Mouse (Mus musculus) thymus, postnatal 10 days (tissue): ENCODE data around the gene Nxpe5.

Experiments used
- DNase-seq, 2 experiments: peaks; one replicate each; pipeline ENCODE4 v3.0.0; 2021; ENCODE audit warnings: low spot score in 2 of 2

The Nxpe5 gene

GRCm38 (mm10) chr5:138251144-138251543 lies 25.4 kb downstream of the Nxpe5 start:
- DNase-seq = no peak

GRCm38 (mm10) chr5:138253061-138253460 lies 27.4 kb downstream of the Nxpe5 start:
- no peak for DNase-seq

- DNase-seq = peak; percentile 87 to 88
Observed at GRCm38 (mm10) chr5:138255353-138256093, 29.8 kb downstream of the Nxpe5 start, which contains the start of gene Lamtor4. TSS of gene Lamtor4 (plus strand) at chr5:138255482.

DNA sequence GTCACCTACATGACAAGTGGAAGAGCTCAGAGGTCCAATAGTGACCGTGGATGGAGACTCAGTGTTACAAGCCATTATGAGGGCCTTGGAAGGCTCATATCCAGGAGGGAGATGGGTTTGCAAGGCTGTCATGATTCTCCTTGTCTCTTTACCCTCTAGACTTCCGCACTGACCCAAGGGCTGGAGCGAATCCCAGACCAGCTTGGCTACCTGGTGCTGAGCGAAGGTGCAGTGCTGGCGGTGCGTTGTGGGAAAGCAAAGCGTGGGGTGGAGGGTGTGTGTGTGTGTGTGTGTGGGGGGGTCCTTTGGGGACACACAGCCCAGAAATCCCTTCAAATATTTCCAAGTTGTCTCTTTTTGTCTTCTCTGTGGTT lies 30.4 kb downstream of the Nxpe5 start:
- DNase-seq = no peak

DNA sequence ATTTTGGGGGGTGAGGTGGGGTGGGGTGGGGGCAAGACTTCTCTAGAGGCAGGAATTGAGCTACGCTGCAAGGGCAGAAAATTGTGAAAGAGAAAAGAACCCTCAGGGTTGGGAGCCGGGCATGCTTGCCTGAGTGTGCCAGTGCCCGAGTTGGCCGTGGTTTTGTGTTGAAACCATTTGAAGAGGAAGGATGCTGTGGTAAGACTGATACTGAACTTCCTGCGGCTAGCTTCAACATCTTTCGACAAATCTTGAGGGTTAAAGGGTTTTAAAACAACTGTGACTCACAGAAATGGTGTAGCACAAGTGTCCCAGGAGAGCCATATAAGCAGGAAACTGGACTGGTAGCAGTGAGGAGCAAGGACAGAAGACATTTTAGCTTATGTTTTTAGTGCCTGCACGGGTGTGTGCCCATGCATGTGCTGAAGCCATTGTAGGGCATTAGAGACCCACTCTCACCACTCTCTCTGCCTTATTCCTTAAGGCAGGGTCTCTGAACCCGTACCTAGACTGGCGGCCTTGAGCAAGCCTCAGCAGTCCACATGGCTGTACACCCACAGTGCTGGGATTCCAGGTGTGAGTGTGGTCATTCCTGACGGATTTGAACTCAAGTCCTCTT lies 31.4 kb downstream of the Nxpe5 start:
- no peak for DNase-seq

- DNase-seq = no peak
Observed at GRCm38 (mm10) chr5:138257585-138257978, 31.9 kb downstream of the Nxpe5 start.

- DNase-seq = no peak
Observed at GRCm38 (mm10) chr5:138258078-138258477, 32.4 kb downstream of the Nxpe5 start.

DNA sequence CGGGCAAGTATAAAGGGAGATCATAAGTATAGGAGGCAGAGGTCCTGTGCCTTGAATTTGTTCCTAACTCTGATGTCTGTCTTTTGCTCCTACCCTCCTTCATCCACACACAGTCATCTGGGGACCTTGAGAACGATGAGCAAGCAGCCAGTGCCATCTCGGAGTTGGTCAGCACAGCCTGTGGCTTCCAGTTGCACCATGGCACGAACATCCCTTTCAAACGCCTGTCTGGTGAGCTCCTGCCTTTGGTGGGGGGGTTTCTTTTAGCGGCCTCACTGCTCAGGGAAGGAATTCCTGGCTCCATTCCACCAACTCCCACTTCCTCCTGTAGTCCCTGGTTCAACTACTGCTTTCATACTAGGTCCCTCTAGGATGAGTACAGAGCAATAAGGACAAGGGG lies 32.8 kb downstream of the Nxpe5 start:
- DNase-seq = no peak

DNA sequence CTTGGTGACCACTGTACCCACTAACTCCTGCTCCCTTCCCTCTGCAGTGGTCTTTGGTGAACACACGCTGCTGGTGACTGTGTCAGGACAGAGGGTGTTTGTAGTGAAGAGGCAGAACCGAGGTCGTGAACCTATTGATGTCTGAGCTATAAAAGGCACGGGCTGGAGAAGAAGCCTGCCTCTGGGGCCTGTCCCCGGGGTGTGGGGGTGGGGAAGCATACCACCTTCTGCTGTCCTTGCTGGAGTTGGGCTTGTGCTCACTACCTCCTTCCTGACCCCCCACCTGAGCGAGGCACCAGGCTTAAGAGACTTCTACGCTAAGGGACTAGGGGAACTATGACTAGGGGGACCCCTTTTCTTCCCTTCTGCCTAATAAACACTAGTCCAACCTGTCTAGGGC lies 33.3 kb downstream of the Nxpe5 start:
- no peak for DNase-seq

GRCm38 (mm10) chr5:138260051-138260450 lies 34.4 kb downstream of the Nxpe5 start:
- DNase-seq = no peak

GRCm38 (mm10) chr5:138260834-138261233 lies 35.1 kb downstream of the Nxpe5 start:
- DNase-seq = no peak

GRCm38 (mm10) chr5:138262001-138262400 lies 36.3 kb downstream of the Nxpe5 start:
- DNase-seq = no peak

GRCm38 (mm10) chr5:138262582-138263240 lies 37.0 kb downstream of the Nxpe5 start:
- DNase-seq = no peak

DNA sequence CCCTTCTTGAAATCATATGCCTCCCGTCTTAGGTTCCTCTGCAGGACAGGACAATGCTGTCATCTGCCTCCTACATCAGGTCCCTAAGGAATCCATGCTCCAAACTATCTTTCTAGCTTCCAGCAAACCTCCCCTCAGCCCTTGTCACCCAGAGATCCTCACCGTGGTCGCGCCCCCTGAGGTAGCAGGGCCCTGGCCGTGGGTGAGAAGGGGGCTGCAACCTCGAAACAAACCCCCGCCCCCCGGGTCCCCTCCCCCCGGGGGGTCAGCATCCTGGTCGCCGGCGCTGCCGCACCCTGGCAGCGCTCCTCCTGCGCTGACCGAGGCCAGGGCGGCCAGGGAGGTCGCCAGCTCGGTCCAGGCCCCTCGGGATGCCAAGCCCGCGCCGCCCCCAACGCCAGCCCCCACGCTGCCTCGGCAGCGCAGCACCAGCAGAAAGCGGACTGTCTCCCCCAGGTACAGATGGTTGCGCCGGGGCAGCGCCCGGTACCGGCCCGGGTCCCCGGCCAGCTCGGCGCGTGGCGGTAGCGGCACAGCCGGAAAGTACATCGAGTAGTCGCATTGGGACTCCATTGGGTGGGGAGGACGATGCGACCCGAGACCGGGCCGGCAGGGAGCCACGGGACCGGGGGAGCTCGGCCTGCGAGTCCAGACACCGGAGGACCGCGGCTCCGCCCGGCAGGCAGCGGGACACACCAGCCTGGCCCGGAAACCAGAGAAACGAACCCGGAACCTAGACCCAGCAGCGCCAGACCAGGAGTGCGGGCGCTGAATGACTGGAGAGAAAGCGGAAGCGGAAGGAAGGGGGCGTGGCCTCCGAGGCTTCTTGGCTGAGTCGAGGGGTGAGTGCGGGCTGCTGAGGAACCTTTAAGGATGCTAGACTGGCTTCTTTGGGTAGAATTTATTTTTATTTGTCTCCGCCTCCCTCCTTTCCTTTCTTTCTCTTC lies 37.8 kb downstream of the Nxpe5 start, which contains the start of gene BC037034:
Gene BC037034 (minus strand): TSS at position 774 of the 947 bp plus-strand sequence.
- DNase-seq = peak; percentile 84 to 91

GRCm38 (mm10) chr5:138264207-138264578 lies 38.5 kb downstream of the Nxpe5 start:
- DNase-seq = no peak

DNA sequence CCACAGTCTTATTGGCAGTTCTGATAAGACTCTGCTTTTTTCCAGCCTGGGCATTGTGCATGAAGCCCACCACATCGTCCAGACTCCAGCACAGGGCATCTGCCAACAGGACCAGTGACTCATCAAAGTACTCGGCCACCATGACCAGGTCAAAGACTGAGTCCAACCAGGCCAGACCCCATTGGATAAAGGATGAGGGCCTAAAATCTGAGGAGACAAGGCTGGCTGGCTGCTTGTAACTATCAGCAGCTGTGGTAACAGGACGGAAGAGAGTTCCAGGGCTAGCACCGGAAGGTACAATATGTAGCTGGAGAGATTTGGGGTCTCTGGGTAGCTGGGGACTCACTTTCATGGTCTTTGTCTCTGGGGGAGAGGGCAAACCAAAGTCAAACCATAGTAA lies 40.0 kb downstream of the Nxpe5 start:
- no peak for DNase-seq

DNA sequence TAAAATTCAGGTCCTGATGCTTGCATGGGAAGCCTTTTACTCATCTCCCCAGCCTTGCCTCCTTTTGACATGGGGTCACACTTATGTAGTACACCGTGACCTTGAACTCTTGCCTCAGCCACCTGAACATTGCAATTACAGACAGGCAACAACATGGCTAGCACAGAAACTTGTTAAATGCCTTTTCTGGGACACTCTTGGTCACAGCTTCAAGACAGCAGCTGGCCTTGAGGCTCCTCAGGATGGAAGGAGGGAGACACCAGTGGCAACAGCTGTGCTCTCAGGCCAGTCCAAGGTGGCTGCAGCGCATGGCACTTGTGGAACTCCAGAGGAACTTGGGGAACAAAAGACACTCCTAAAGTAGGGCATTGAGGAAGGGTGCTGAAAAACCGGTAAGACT lies 41.4 kb downstream of the Nxpe5 start:
- no peak for DNase-seq

DNA sequence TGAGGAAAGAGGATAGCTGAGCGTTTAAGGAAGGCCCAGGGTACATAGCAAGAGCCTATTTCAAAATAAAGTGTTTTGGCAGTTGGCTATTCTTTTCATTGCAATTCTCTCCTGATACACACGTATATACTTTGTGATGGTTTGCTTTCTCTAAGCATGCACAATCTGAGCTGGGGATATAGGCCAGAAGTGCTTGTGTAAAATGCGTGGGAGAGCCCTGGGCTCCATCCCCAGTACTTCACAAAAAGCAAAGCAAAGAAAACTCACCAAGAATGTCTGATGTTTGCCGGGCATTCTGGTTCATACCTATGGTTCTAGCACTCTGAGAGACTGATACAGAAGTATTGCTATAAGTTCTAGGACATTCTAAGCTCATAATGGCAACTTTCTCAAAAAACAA lies 43.3 kb downstream of the Nxpe5 start:
- DNase-seq = no peak

DNA sequence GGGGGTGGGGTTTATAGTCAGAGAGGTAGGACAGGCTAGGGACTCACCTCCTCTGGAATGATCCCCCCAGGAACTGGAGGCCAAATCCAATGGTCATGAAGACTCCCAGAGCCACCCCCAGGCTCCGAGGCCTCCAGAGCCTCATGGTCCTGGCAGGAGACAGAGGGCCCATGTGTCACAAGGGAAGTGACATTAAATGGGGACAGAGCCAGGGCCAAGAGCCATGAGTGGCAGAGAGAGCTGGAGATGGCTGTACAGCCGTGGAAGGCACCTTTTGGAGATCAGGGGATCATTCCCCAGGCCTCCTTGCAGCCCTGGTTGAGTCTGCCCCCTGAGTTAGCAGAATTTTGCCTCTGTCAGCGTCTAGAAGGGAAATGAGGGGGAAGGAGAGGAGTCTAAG lies 45.5 kb downstream of the Nxpe5 start:
- DNase-seq = no peak

DNA sequence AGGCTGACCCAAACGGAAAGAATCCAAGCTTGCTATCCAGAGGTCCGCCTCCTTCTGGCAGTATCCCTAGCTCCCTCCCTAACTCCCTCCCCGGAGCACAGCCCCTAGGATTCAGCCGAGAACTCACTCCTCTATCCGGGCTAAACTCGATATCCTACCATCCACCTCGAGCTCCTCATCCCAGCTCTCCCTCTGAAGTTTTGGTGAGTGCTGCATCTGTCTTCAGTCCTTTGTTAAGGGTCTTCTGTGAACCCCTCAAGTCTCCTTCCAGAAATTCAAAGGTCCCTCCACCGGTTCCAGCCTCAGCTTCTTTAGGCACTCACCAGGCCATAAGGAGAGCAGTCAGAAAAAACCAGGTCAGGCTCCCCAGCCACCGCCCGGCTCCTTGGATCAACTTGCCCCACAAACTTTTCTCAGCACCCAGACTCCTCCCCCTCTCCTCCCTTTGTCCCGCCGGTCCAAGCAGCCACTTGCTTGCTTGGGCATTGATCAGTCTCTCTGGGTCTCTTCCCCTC lies 46.8 kb downstream of the Nxpe5 start, which contains the start of gene Gal3st4:
Gene Gal3st4 (minus strand): TSS at position 432 of the 515 bp plus-strand sequence.
- no peak for DNase-seq

DNA sequence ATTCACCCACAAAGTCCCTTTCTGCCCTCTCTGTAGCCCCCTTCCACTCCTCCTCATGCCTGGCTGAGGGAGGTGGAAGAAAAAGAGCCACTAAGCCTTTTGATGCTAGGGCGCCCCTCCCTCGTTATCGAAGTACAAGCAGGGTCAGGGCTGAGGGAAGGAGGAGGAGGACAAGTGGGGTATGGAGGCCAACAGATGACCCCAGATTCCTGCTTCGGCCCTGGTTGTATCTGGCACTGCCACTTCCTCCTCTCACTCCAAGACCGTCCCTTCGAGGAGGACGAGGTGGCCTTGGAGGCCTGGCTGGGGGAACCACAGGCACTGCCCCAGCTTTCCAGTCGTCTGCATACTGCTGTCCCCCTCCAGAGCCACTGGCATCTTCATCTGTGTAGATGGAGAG lies 48.5 kb downstream of the Nxpe5 start:
- DNase-seq = no peak
